Mouse (Mus musculus) lung, postnatal 0 days (tissue): ENCODE data around the gene Fam204a.

Source experiments
- CTCF ChIP-seq: IDR thresholded peaks from 2 replicates; pipeline ENCODE4 v1.5.1; 2016; ENCODE audit warnings: antibody characterized with exemption, mild to moderate bottlenecking
- EP300 ChIP-seq: IDR thresholded peaks from 2 replicates; pipeline ENCODE4 v1.6.1; 2016; ENCODE audit warnings: antibody characterized with exemption, mild to moderate bottlenecking, control low read depth

DNA sequence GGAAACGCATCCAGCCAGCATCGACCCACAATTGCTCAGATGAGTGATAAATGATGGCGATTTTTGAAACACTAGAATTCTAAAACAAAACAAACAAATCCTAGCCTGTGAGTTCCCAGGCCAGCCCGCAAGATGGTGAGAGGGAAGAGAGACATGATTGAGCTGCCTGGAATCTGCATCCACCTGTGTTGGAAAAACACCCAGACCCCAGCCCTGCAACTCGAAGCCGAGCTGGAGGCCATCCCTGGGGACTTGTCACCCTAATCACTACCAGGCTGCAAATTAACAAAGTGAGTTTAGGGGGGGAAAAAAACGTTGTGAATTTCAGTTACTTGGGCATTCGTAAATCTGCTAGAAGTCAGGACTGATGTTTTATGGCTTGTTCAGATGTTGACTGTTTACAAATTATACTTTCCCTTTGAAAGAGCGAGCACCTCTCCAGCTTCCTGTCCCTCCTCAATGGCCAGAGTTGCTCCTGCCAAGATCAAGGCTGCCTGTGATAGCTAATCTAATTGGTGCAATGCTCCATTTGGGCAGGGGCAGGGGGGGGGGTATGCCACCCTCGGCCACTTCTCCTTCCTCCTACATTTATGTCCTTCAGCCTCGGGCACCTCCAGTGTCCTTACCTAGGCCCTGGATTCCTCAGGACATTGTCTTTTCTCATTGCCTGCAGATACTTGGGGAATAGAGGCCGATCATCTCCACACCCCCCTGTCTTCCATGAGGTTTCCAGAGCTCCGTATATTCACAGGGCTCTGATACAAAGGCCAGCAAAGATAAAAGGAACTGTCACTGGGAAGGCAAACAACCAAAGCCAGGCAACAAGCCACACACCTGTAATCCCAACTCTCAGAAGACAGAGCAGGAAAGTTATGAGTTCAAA is 77.2 kb downstream of the Fam204a start:
- TF ChIP-seq CTCF (no peak), EP300 (no peak)
